Comparison of ENCODE assay signal across 22 mouse cellular contexts in the genomic region with DNA sequence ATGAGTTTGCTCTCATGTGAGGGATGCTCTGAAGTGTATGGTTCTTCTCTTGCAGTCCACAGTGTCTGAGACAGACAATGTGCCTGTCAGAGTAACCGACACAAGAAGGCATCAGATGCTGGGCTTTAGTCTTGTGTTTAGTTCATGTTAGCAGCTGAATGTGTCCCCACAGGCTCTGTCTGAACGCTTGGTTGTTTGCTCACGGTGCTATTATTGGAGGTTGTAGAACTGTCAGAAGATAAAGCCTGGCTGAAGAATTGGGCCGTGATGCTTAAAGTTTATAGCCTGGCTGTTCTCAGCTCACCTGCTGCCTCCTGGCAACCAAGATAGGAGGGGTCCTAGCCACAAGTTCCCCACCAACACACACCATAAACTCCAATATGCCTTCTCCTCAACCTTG.
DNase-seq lines count a peak whose midpoint lies in the region; ATAC-seq and TF ChIP-seq lines count a peak whose summit lies in the region.
"Had no signal": no experiment of that assay in that cellular context is flagged by ENCODE, and none has a peak within 500 bp of the region (broad histone marks: within the 10 kb centered on the region; RNA-seq: fewer than 3 reads in every experiment).

No protein-coding gene starts in this region.

- 60% methylated on average over 4 of the region's 4 CpGs for WGBS in heart, adult 2 months
- 41% methylated on average over 4 of the region's 4 CpGs for WGBS in heart, embryonic 16.5 days
- WGBS in neural tube, embryonic 11.5 days = 21% methylated on average over 4 of the region's 4 CpGs
- 13% methylated on average over 4 of the region's 4 CpGs for WGBS in neural tube, embryonic 15.5 days

- no peak overlapping the region for H3K4me3 ChIP-seq in heart, adult 2 months
- H3K4me3 ChIP-seq in heart, embryonic 16.5 days (ENCODE audit: low read length) = no peak overlapping the region
- no peak overlapping the region for H3K4me3 ChIP-seq in neural tube, embryonic 11.5 days (ENCODE audit: low read depth, low read length)
- H3K4me3 ChIP-seq in neural tube, embryonic 15.5 days (replicated peaks) = no peak overlapping the region
- H3K4me3 ChIP-seq: embryonic facial prominence, embryonic 13.5 days; embryonic facial prominence, embryonic 15.5 days; erythroblast, embryonic 14.5 days; forebrain, embryonic 10.5 days; forebrain, embryonic 12.5 days had no signal

- H3K4me2 ChIP-seq in heart, embryonic 16.5 days (ENCODE audit: low read depth, low read length) = no peak overlapping the region
- no peak overlapping the region for H3K4me2 ChIP-seq in neural tube, embryonic 11.5 days (ENCODE audit: low read depth)
- H3K4me2 ChIP-seq in neural tube, embryonic 15.5 days = no peak overlapping the region
- H3K4me2 ChIP-seq: embryonic facial prominence, embryonic 13.5 days; embryonic facial prominence, embryonic 15.5 days; forebrain, embryonic 12.5 days had no signal

- H3K9me3 ChIP-seq in heart, embryonic 16.5 days (replicated peaks; ENCODE audit: control insufficient read depth, low read length) = 0 out of 2 replicates have a peak, but pooled peaks cover 2% of the 10 kb centered on the region
- H3K9me3 ChIP-seq in neural tube, embryonic 11.5 days (ENCODE audit: control insufficient read depth, low read length) = no peaks in the 10 kb centered on the region
- no peaks in the 10 kb centered on the region for H3K9me3 ChIP-seq in neural tube, embryonic 15.5 days (replicated peaks)
- H3K9me3 ChIP-seq: embryonic facial prominence, embryonic 13.5 days; embryonic facial prominence, embryonic 15.5 days had no signal

- no peak for TF ChIP-seq CTCF in heart, adult 2 months (IDR thresholded peaks at IDR 0.05)

- H3K27me3 ChIP-seq in heart, adult 2 months (ENCODE audit: control insufficient read depth, insufficient read depth, low read length) = no peaks in the 10 kb centered on the region
- no peaks in the 10 kb centered on the region for H3K27me3 ChIP-seq in heart, embryonic 16.5 days (ENCODE audit: control insufficient read depth, insufficient read depth, low read length)
- no peaks in the 10 kb centered on the region for H3K27me3 ChIP-seq in neural tube, embryonic 11.5 days (ENCODE audit: control insufficient read depth, insufficient read depth, low read length)
- H3K27me3 ChIP-seq in neural tube, embryonic 15.5 days (replicated peaks) = no peaks in the 10 kb centered on the region
- H3K27me3 ChIP-seq: embryonic facial prominence, embryonic 13.5 days; embryonic facial prominence, embryonic 15.5 days; forebrain, embryonic 12.5 days had no signal

- intact Hi-C loops in heart, adult 2 months (cut with DNase I) = no loop called here
- intact Hi-C loops in heart, postnatal 36 days (cut with DNase I) = no loop called here

- peak overlapping the region; percentile 74 for H3K27ac ChIP-seq in heart, adult 2 months
- peak overlapping the region; percentile 24; the same call in 1 of the 2 replicates for H3K27ac ChIP-seq in heart, embryonic 16.5 days (ENCODE audit: low read length)
- no peak overlapping the region for H3K27ac ChIP-seq in neural tube, embryonic 11.5 days (ENCODE audit: low read depth, low read length)
- no peak overlapping the region for H3K27ac ChIP-seq in neural tube, embryonic 15.5 days (replicated peaks)
- H3K27ac ChIP-seq: embryonic facial prominence, embryonic 13.5 days; embryonic facial prominence, embryonic 15.5 days; forebrain, embryonic 10.5 days; forebrain, embryonic 12.5 days had no signal

- H3K36me3 ChIP-seq in heart, adult 2 months (ENCODE audit: control insufficient read depth, insufficient read depth, low read length) = peaks cover 12% of the 10 kb centered on the region
- no peaks in the 10 kb centered on the region for H3K36me3 ChIP-seq in heart, embryonic 16.5 days (ENCODE audit: control insufficient read depth, insufficient read depth)
- H3K36me3 ChIP-seq in neural tube, embryonic 11.5 days (ENCODE audit: control insufficient read depth, insufficient read depth, low read length) = no peaks in the 10 kb centered on the region
- H3K36me3 ChIP-seq in neural tube, embryonic 15.5 days = no peaks in the 10 kb centered on the region; the same call in 1 of the 2 replicates
- H3K36me3 ChIP-seq: embryonic facial prominence, embryonic 13.5 days; embryonic facial prominence, embryonic 15.5 days; forebrain, embryonic 10.5 days had no signal

- peaks cover 9% of the 10 kb centered on the region for H3K4me1 ChIP-seq in heart, adult 2 months (ENCODE audit: control insufficient read depth, insufficient read depth, low read length)
- peaks cover 23% of the 10 kb centered on the region for H3K4me1 ChIP-seq in heart, embryonic 16.5 days (ENCODE audit: control insufficient read depth, insufficient read depth, low read length)
- H3K4me1 ChIP-seq in neural tube, embryonic 11.5 days (ENCODE audit: control insufficient read depth, insufficient read depth, low read length) = no peaks in the 10 kb centered on the region
- 0 out of 2 replicates have a peak, but pooled peaks cover 15% of the 10 kb centered on the region for H3K4me1 ChIP-seq in neural tube, embryonic 15.5 days
- H3K4me1 ChIP-seq: forebrain, embryonic 10.5 days had no signal

- DNase-seq in heart, adult 2 months = no peak
- no peak for DNase-seq in heart, postnatal 4 days
- DNase-seq in heart, postnatal 36 days = no peak
- no peak for DNase-seq in neural tube, embryonic 11.5 days (ENCODE audit: low spot score)
- DNase-seq: adrenal gland, adult 2 months; adrenal gland, postnatal 10 days; adrenal gland, postnatal 25 days; cerebellum, adult 11 months; cerebellum, adult 18-20 months; cerebellum, adult 8-10 months; cerebellum, adult 9-11 months; cerebellum, postnatal 14 days; cerebellum, postnatal 36 days; embryo, embryonic 11 days had no signal

- no peak for TF ChIP-seq EP300 in heart, adult 2 months (IDR thresholded peaks at IDR 0.05; ENCODE audit: insufficient read depth, low read depth, low read length)

- H3K9ac ChIP-seq in heart, adult 2 months (ENCODE audit: low read depth, low read length) = peak overlapping the region; percentile 41; the same call in 1 of the 2 replicates
- H3K9ac ChIP-seq in heart, embryonic 16.5 days (ENCODE audit: low read length) = no peak overlapping the region
- no peak overlapping the region for H3K9ac ChIP-seq in neural tube, embryonic 11.5 days (ENCODE audit: low read length)
- H3K9ac ChIP-seq in neural tube, embryonic 15.5 days (replicated peaks) = no peak overlapping the region
- H3K9ac ChIP-seq: embryonic facial prominence, embryonic 13.5 days; embryonic facial prominence, embryonic 15.5 days; forebrain, embryonic 12.5 days had no signal

- H3K79me2 ChIP-seq in heart, adult 2 months (replicated peaks; ENCODE audit: control insufficient read depth, insufficient read depth, low read length) = no peaks in the 10 kb centered on the region

- no peak for TF ChIP-seq POLR2A in heart, adult 2 months (IDR thresholded peaks at IDR 0.05; ENCODE audit: insufficient read depth, low read depth, low read length)

- peak; percentile 45; the same call in 1 of the 2 replicates for ATAC-seq in heart, embryonic 16.5 days (replicated peaks; ENCODE audit: extremely low read depth, insufficient read depth, low FRiP score)
- 0 out of 2 replicates have a peak, but pooled peaks have one; percentile 20 for ATAC-seq in neural tube, embryonic 11.5 days (ENCODE audit: insufficient read depth, low FRiP score, low TSS enrichment)
- no peak for ATAC-seq in neural tube, embryonic 15.5 days (ENCODE audit: low FRiP score)
- ATAC-seq: forebrain, embryonic 14.5 days had no signal

Comparison
In these comparisons a context has a peak if more than half of its experiments do, and no peak if none do; other contexts are left out.
1. H3K27ac ChIP-seq: peak in heart, adult 2 months (single experiment) and heart, embryonic 16.5 days (single experiment); none in neural tube, embryonic 11.5 days (single experiment) and neural tube, embryonic 15.5 days (single experiment).